Mouse (Mus musculus) WW6 (cell line): ENCODE measurements around the gene Ifna2.

Experiments
- DNase-seq: peaks from one replicate; pipeline ENCODE4 v3.0.0-alpha.2; 2013; ENCODE audit warnings: low read depth, low spot score

Ifna2 gene

GRCm38 (mm10) chr4:88683812-88684211, at the start of gene Ifna2:
Ifna2 (minus strand) TSS chr4:88683912.
- DNase-seq: no peak

- no peak for DNase-seq
Observed at GRCm38 (mm10) chr4:88727324-88727723, 43.6 kb upstream of the Ifna2 start.

DNA sequence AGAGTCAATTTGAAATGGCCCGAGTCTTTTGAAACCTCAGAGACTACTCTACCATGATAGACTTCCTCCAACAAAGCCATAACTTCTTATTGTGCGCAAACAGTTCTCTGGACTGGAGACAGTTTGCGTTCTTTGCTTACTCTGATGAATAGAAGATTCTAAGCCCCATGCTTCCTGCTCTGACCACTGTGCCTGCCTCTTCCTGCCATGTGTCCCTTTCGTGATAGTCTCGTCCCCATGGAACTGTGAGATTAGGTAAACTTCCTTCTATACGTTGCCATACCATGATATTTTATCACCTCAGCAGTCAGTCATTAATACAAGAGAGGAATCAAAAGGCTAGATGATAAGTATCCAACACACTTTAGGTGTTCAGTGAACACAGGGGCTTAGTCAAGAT, 43.0 kb upstream of the Ifna2 start:
- no peak for DNase-seq

GRCm38 (mm10) chr4:88723497-88724090, 39.9 kb upstream of the Ifna2 start:
- no peak for DNase-seq

- DNase-seq: peak; percentile 65
Observed at GRCm38 (mm10) chr4:88721791-88722721, 38.3 kb upstream of the Ifna2 start, which contains the start of the genes Gm26566 and Klhl9. Gm26566 (plus strand) TSS chr4:88721805. Klhl9 (minus strand) TSS chr4:88722465.

DNA sequence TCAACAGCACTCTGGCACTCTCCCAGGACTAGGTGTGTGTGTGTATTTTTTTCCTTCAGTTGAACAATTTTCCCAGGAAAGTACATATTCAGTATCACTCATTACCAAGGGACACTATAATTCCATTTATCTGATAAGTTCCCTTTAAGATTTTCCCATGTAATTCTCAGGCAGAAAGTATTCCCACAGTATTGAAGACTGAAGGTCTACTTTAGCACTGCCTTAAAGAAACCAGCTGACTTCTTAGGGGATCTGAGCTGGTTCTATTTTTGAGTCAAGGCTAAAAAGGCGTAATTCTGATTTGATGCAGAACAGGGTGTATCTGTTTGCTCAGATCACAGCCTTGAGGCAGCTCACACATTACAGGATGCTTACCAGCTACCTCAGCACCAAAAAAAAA, 35.0 kb upstream of the Ifna2 start:
- DNase-seq: no peak

DNA sequence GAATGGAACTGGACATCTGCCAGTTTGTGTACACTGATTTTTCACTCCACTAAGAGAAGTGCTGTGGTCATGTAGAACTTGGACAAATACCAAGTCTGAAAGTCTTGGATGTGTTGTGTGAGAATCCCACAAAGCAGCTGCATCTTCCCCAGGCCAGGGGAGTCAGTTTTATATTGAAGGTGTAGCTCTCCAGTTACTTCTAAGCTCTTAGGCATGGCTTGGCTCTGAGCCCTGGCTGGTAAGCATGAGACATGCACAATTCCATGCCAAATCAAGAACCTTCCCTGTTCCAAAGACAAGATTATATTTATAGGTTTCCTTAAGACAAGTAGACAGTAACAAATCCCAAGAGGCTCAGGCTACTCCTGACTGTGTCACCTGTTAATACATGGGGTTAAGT, 31.3 kb upstream of the Ifna2 start:
- DNase-seq: no peak

- no peak for DNase-seq
Observed at GRCm38 (mm10) chr4:88714281-88714680, 30.6 kb upstream of the Ifna2 start.

DNA sequence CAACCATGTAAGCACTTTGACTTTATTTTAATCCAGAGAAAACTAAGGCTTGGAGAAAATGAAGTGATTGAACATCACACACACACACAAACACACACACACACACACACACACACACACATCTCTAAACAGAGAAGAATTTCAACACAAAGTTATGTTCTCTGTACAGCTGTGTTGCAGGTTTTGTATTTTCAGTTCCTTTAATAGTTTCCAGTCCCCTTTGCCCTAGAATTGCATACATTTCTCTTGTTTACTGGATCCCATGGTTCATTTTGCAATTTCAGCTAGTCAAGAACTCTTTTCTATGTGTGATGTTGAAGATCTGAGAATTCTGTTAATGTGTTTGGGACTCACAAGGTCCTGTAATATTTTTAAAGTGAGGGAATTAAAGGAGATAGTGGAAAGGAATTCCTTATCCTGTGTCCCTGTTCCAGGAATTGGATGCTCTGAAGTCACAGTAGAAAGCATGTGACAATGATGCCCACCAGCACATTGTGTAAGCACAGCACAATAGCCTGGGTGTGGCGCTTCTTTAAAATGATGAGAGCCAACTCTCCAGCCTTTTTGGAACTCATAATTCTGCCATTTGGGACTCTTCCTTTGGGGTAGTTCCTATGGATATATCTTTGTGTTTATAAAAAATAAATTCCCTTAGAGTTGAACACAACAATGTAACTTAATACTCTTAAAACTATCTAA, 23.6 kb upstream of the Ifna2 start:
- DNase-seq: no peak

GRCm38 (mm10) chr4:88705924-88706323, 22.2 kb upstream of the Ifna2 start:
- no peak for DNase-seq

- DNase-seq: no peak
Observed at GRCm38 (mm10) chr4:88699301-88699700, 15.6 kb upstream of the Ifna2 start.

DNA sequence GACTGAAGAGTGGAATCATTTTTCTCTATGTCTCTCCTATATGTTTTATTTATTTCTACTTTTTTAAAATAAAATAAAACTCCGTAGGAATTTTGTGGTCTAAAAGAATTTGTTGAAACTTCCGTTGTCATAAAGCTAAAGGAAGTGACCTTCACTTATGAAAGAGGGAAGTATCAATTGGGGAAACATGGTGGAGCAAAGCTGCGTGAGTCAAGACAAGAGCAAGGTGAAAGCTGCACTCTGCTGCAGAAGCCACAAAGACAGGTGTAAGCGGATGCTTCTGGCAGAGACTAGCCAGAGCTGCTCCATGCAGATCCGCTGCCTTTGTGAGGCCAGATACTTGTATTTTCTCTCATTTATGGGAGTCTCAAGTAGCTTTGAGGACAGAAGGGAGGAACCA, 15.1 kb upstream of the Ifna2 start:
- no peak for DNase-seq

DNA sequence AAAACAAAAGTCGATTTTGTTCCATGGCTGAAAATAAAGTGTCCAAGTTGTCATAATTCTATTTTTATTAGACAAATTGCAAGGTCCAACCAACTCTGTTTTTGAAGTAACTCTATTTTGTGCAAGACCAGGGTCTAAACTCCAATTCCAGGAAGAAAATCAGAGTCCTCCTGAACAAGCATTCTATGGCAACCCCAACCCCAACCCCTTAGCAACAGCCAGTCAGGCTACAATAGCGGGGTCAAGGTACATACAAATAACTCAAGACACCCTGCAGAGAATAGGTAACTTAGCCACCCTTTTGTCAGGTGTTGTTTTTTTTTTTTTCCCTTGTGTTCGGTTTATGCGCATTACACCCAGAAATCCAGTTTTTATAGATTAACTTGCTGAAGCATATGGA, 14.0 kb upstream of the Ifna2 start:
- no peak for DNase-seq

GRCm38 (mm10) chr4:88697108-88697507, 13.4 kb upstream of the Ifna2 start:
- DNase-seq: no peak

GRCm38 (mm10) chr4:88696237-88696884, 12.6 kb upstream of the Ifna2 start:
- DNase-seq: peak; percentile 16

- no peak for DNase-seq
Observed at GRCm38 (mm10) chr4:88693392-88693791, 9.7 kb upstream of the Ifna2 start.

DNA sequence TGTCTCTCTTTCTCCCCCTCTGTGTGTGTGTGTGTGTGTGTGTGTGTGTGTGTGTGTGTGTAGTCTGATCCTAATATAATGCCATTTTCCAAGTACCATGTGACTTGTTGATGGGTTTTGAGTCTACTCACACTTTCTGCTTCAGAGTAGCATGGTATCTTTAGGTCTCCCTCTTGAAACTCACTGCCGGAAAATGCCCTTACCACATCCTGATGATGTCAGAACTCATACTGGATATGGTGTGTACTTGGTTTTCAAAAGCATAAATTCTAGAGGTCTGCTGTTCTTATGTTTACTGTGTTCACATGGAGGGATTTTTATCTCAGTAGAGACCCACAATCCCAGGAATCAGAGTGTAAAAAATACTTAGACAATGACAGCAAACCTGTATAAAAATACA, 8.8 kb upstream of the Ifna2 start:
- DNase-seq: no peak

DNA sequence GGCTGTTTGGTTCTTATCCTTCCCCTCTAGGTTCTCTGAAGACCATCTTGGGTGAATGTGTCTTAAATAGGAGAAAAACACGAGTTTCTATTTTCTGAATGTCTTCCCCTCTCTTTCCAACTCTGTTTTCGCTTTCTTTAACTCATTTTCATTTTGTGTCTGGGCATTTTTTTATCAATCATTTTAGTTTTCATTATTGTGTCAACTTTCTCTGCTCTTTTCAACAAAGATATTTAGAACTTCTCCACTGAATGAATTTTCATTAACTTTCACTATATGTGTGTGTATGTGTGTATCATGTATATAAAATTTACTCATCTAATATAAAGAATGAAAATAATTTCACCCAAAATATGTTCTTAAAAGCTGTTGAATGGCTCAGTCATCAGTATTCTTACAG, 7.5 kb upstream of the Ifna2 start, which contains the start of gene Ifnab:
Gene Ifnab (minus strand): TSS at position 101 of the 400 bp plus-strand sequence.
- no peak for DNase-seq

DNA sequence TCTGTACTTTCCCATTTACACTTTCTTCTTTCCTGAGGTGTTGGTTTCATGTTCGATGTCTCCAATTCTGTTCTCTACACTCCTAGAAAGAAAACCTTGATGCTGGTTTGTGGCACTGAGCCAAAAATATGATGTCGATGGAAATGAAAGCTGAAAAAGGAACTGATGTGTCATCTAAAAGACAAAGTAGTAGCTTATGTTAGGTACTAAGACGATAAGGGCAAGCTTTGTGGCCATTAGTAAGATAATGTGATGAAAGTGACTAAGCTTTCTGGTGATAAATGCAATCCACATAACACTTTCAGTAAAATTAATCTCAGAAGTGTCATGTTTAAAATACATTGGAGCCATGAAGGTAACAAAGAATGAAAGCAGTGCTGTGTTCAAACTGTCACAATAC, 2.4 kb downstream of the Ifna2 start:
- no peak for DNase-seq

GRCm38 (mm10) chr4:88680362-88680761, 3.4 kb downstream of the Ifna2 start:
- DNase-seq: no peak

- DNase-seq: no peak
Observed at GRCm38 (mm10) chr4:88676824-88677223, 6.9 kb downstream of the Ifna2 start, which contains the start of gene Ifna16. Ifna16 (minus strand) TSS chr4:88676924.

GRCm38 (mm10) chr4:88655461-88655860, 28.3 kb downstream of the Ifna2 start:
- DNase-seq: no peak
